Mouse (Mus musculus) heart, postnatal 4 days (tissue): ENCODE results near the gene Gm1043. TPM values are rescaled to one million over a fixed set of nuclear protein-coding genes. Genes with fewer than 3 reads are reported as not detected.

Source experiments
- DNase-seq: peaks from one replicate; pipeline ENCODE4 v3.0.0; 2021
- total RNA-seq, 2 experiments: library from RNA; stranded (reverse); gene quantifications; 2 replicates each; pipeline ENCODE4 v1.2.3; 2021

Gm1043 gene
- total RNA-seq, result not detected

- DNase-seq, result no peak
These were observed at the start of gene Gm1043 for GRCm38 (mm10) chr5:37085241-37085640. TSS of gene Gm1043 (plus strand) at chr5:37085370.

- no peak for DNase-seq
These were observed 49.3 kb upstream of the Gm1043 start for GRCm38 (mm10) chr5:37035896-37036295.

- DNase-seq, result no peak
These were observed 48.3 kb upstream of the Gm1043 start for GRCm38 (mm10) chr5:37036884-37037283.

- DNase-seq, result no peak
These were observed 45.3 kb upstream of the Gm1043 start for GRCm38 (mm10) chr5:37039908-37040307.

- DNase-seq, result no peak
These were observed 44.5 kb upstream of the Gm1043 start for GRCm38 (mm10) chr5:37040711-37041110.

- DNase-seq, result no peak
These were observed 43.5 kb upstream of the Gm1043 start for GRCm38 (mm10) chr5:37041651-37042050.

- DNase-seq, result no peak
These were observed 42.2 kb upstream of the Gm1043 start for GRCm38 (mm10) chr5:37042934-37043333.

GRCm38 (mm10) chr5:37044793-37045192 lies 40.4 kb upstream of the Gm1043 start:
- DNase-seq, result no peak

GRCm38 (mm10) chr5:37045582-37045981 lies 39.6 kb upstream of the Gm1043 start:
- DNase-seq, result no peak

GRCm38 (mm10) chr5:37046791-37047190 lies 38.4 kb upstream of the Gm1043 start:
- DNase-seq, result no peak

- DNase-seq, result no peak
These were observed 37.8 kb upstream of the Gm1043 start for GRCm38 (mm10) chr5:37047206-37047915.

GRCm38 (mm10) chr5:37047992-37048391 lies 37.2 kb upstream of the Gm1043 start:
- DNase-seq, result no peak

- no peak for DNase-seq
These were observed 36.1 kb upstream of the Gm1043 start for GRCm38 (mm10) chr5:37049111-37049510.

- DNase-seq, result no peak
These were observed 34.4 kb upstream of the Gm1043 start for GRCm38 (mm10) chr5:37050521-37051373.

GRCm38 (mm10) chr5:37051374-37052100 lies 33.6 kb upstream of the Gm1043 start:
- no peak for DNase-seq

- no peak for DNase-seq
These were observed 32.3 kb upstream of the Gm1043 start for GRCm38 (mm10) chr5:37052846-37053245.

- DNase-seq, result no peak
These were observed 29.4 kb upstream of the Gm1043 start for GRCm38 (mm10) chr5:37055789-37056188.

- DNase-seq, result no peak
These were observed 28.7 kb upstream of the Gm1043 start for GRCm38 (mm10) chr5:37056471-37056870.

- DNase-seq, result no peak
These were observed 23.6 kb upstream of the Gm1043 start for GRCm38 (mm10) chr5:37061612-37062011.

GRCm38 (mm10) chr5:37064454-37065449 lies 20.4 kb upstream of the Gm1043 start:
- no peak for DNase-seq

- no peak for DNase-seq
These were observed 18.2 kb upstream of the Gm1043 start for GRCm38 (mm10) chr5:37066703-37067568.
